Mouse (Mus musculus): ENCODE results near the gene Ctsf. TPM values are rescaled to one million over a fixed set of nuclear protein-coding genes. Genes with fewer than 3 reads are reported as not detected.

Gene Ctsf
- 47.9 and 54.9 TPM in 2 replicates for polyA plus RNA-seq (2015; fragmentation: Nextera tagmentation; extraction: Ambion mirVana)

GRCm38 (mm10) chr19:4854552-4855469, at the start of gene Ctsf:
Ctsf (plus strand) TSS chr19:4855130.

GRCm38 (mm10) chr19:4811063-4811908, 43.6 kb upstream of the Ctsf start, which contains the start of the genes Gm21992 and Rbm14:
Gm21992 (minus strand) TSS chr19:4811612.
Rbm14 (minus strand) TSS chr19:4811634.

GRCm38 (mm10) chr19:4839149-4839548, 15.8 kb upstream of the Ctsf start, which contains the start of the genes Ccs and Ccdc87:
Ccs (minus strand) TSS chr19:4839332.
Ccdc87 (plus strand) TSS chr19:4839366.

GRCm38 (mm10) chr19:4877785-4878184, 22.9 kb downstream of the Ctsf start, which contains the start of gene Actn3:
Actn3 (minus strand) TSS chr19:4877909.

GRCm38 (mm10) chr19:4878405-4879323, 23.7 kb downstream of the Ctsf start, which contains the start of gene Zdhhc24:
Zdhhc24 (plus strand) TSS chr19:4878668.

GRCm38 (mm10) chr19:4905979-4906794, 51.3 kb downstream of the Ctsf start, which contains the start of gene Bbs1:
Bbs1 (minus strand) TSS chr19:4906628.

Other genes with a start within 250 kb of the Ctsf start
- 1.9 and 2.0 TPM in 2 replicates for gene Lrfn4, start 239.5 kb upstream of the Ctsf start, polyA plus RNA-seq (2015; fragmentation: Nextera tagmentation; extraction: Ambion mirVana)
- 24.3 and 24.4 TPM in 2 replicates for gene Rce1, start 229.5 kb upstream of the Ctsf start, polyA plus RNA-seq (2015; fragmentation: Nextera tagmentation; extraction: Ambion mirVana)
- gene Gm960, start 156.5 kb upstream of the Ctsf start, polyA plus RNA-seq (2015; fragmentation: Nextera tagmentation; extraction: Ambion mirVana), result 1.0 and 1.3 TPM in 2 replicates
- 0.27 and 0.33 TPM in 2 replicates for gene Sptbn2, start 144.0 kb upstream of the Ctsf start, polyA plus RNA-seq (2015; fragmentation: Nextera tagmentation; extraction: Ambion mirVana)
- gene Rbm4b, start 98.6 kb upstream of the Ctsf start, polyA plus RNA-seq (2015; fragmentation: Nextera tagmentation; extraction: Ambion mirVana), result 17.3 and 20.0 TPM in 2 replicates
- gene Rbm4, start 61.2 kb upstream of the Ctsf start, polyA plus RNA-seq (2015; fragmentation: Nextera tagmentation; extraction: Ambion mirVana), result 25.4 and 26.0 TPM in 2 replicates
- gene Gm21992, start 43.5 kb upstream of the Ctsf start, polyA plus RNA-seq (2015; fragmentation: Nextera tagmentation; extraction: Ambion mirVana), result 17.9 and 19.5 TPM in 2 replicates
- gene Rbm14, start 43.5 kb upstream of the Ctsf start, polyA plus RNA-seq (2015; fragmentation: Nextera tagmentation; extraction: Ambion mirVana), result 17.5 and 22.4 TPM in 2 replicates
- gene Ccs, start 15.8 kb upstream of the Ctsf start, polyA plus RNA-seq (2015; fragmentation: Nextera tagmentation; extraction: Ambion mirVana), result 38.7 and 46.0 TPM in 2 replicates
- gene Ccdc87, start 15.8 kb upstream of the Ctsf start, polyA plus RNA-seq (2015; fragmentation: Nextera tagmentation; extraction: Ambion mirVana), result not detected in 2 replicates
- 751 and 907 TPM in 2 replicates for gene Actn3, start 22.8 kb downstream of the Ctsf start, polyA plus RNA-seq (2015; fragmentation: Nextera tagmentation; extraction: Ambion mirVana)
- gene Zdhhc24, start 23.5 kb downstream of the Ctsf start, polyA plus RNA-seq (2015; fragmentation: Nextera tagmentation; extraction: Ambion mirVana), result 5.1 and 5.9 TPM in 2 replicates
- gene Bbs1, start 51.5 kb downstream of the Ctsf start, polyA plus RNA-seq (2015; fragmentation: Nextera tagmentation; extraction: Ambion mirVana), result 0.87 and 1.1 TPM in 2 replicates
- 46.4 and 52.9 TPM in 2 replicates for gene Dpp3, start 73.2 kb downstream of the Ctsf start, polyA plus RNA-seq (2015; fragmentation: Nextera tagmentation; extraction: Ambion mirVana)
- 0.57 and 0.77 TPM in 2 replicates for gene Peli3, start 88.0 kb downstream of the Ctsf start, polyA plus RNA-seq (2015; fragmentation: Nextera tagmentation; extraction: Ambion mirVana)
- gene Mrpl11, start 107.0 kb downstream of the Ctsf start, polyA plus RNA-seq (2015; fragmentation: Nextera tagmentation; extraction: Ambion mirVana), result 105 and 106 TPM in 2 replicates
- gene Npas4, start 135.2 kb downstream of the Ctsf start, polyA plus RNA-seq (2015; fragmentation: Nextera tagmentation; extraction: Ambion mirVana), result not detected in 2 replicates
- gene Slc29a2, start 168.7 kb downstream of the Ctsf start, polyA plus RNA-seq (2015; fragmentation: Nextera tagmentation; extraction: Ambion mirVana), result 5.1 and 6.5 TPM in 2 replicates
- 30.5 and 36.4 TPM in 2 replicates for gene B4gat1, start 183.7 kb downstream of the Ctsf start, polyA plus RNA-seq (2015; fragmentation: Nextera tagmentation; extraction: Ambion mirVana)
- gene AC124502.3, start 183.8 kb downstream of the Ctsf start, polyA plus RNA-seq (2015; fragmentation: Nextera tagmentation; extraction: Ambion mirVana), result 0.21 and 2.1 TPM in 2 replicates
- 16.9 and 21.0 TPM in 2 replicates for gene Brms1, start 186.2 kb downstream of the Ctsf start, polyA plus RNA-seq (2015; fragmentation: Nextera tagmentation; extraction: Ambion mirVana)
- 1.6 and 1.7 TPM in 2 replicates for gene Rin1, start 195.4 kb downstream of the Ctsf start, polyA plus RNA-seq (2015; fragmentation: Nextera tagmentation; extraction: Ambion mirVana)
- 37.7 and 59.2 TPM in 2 replicates for gene Cd248, start 212.9 kb downstream of the Ctsf start, polyA plus RNA-seq (2015; fragmentation: Nextera tagmentation; extraction: Ambion mirVana)
- gene Tmem151a, start 230.4 kb downstream of the Ctsf start, polyA plus RNA-seq (2015; fragmentation: Nextera tagmentation; extraction: Ambion mirVana), result 0.34 and 0.72 TPM in 2 replicates
- 95.0 and 101 TPM in 2 replicates for gene Yif1a, start 233.4 kb downstream of the Ctsf start, polyA plus RNA-seq (2015; fragmentation: Nextera tagmentation; extraction: Ambion mirVana)
- gene Cnih2, start 243.4 kb downstream of the Ctsf start, polyA plus RNA-seq (2015; fragmentation: Nextera tagmentation; extraction: Ambion mirVana), result 0.88 and 0.91 TPM in 2 replicates

Data from skeletal muscle tissue, postnatal 0 days (tissue).